Comparison of ENCODE assay signal across 21 mouse cellular contexts in genomic region chr7:114083088-114083487, GRCm38 (mm10). TPM values are rescaled to one million over a fixed set of nuclear protein-coding genes. Genes with fewer than 3 reads are reported as not detected.
DNase-seq lines count a peak whose midpoint lies in the region; ATAC-seq and TF ChIP-seq lines count a peak whose summit lies in the region.
"Had no signal": no experiment of that assay in that cellular context is flagged by ENCODE, and none has a peak within 500 bp of the region (broad histone marks: within the 10 kb centered on the region; RNA-seq: fewer than 3 reads in every experiment).

No protein-coding gene starts in this region.

- 68% methylated on average over 2 of the region's 2 CpGs for WGBS in heart, embryonic 12.5 days
- 63% methylated on average over 2 of the region's 2 CpGs for WGBS in spleen, adult 2 months
- WGBS in embryonic facial prominence, embryonic 14.5 days: 73% methylated on average over 2 of the region's 2 CpGs

- no peaks in the 10 kb centered on the region for H3K9me3 ChIP-seq in heart, embryonic 12.5 days (replicated peaks)
- H3K9me3 ChIP-seq in embryonic facial prominence, embryonic 14.5 days (ENCODE audit: control insufficient read depth, low read length): no peaks in the 10 kb centered on the region
- H3K9me3 ChIP-seq: embryonic facial prominence, embryonic 13.5 days; heart, embryonic 10.5 days; hindbrain, embryonic 12.5 days; hindbrain, embryonic 15.5 days had no signal

- 0 out of 2 replicates have a peak, but pooled peaks cover 8% of the 10 kb centered on the region for H3K36me3 ChIP-seq in heart, embryonic 12.5 days
- no peaks in the 10 kb centered on the region; the same call in 1 of the 2 replicates for H3K36me3 ChIP-seq in spleen, adult 2 months (ENCODE audit: control insufficient read depth, insufficient read depth, low read length)
- H3K36me3 ChIP-seq in embryonic facial prominence, embryonic 14.5 days (ENCODE audit: control insufficient read depth, insufficient read depth, low read length): no peaks in the 10 kb centered on the region
- H3K36me3 ChIP-seq: embryonic facial prominence, embryonic 13.5 days; heart, embryonic 10.5 days; hindbrain, embryonic 12.5 days; hindbrain, embryonic 15.5 days had no signal

- TF ChIP-seq POLR2A in spleen, adult 2 months (IDR thresholded peaks at IDR 0.05; ENCODE audit: low read depth, low read length): no peak

- H3K27me3 ChIP-seq in heart, embryonic 12.5 days (replicated peaks): no peaks in the 10 kb centered on the region
- H3K27me3 ChIP-seq in spleen, adult 2 months (ENCODE audit: control insufficient read depth, insufficient read depth, low read length): no peaks in the 10 kb centered on the region
- no peaks in the 10 kb centered on the region for H3K27me3 ChIP-seq in embryonic facial prominence, embryonic 14.5 days (replicated peaks; ENCODE audit: control insufficient read depth, insufficient read depth, low read length)
- H3K27me3 ChIP-seq: embryonic facial prominence, embryonic 13.5 days; hindbrain, embryonic 12.5 days; hindbrain, embryonic 15.5 days had no signal

- no peak for DNase-seq in heart, adult 9 months (ENCODE audit: low spot score in 2 of 2)
- DNase-seq in spleen, adult 2 months (ENCODE audit: low read depth in 1 of 2, low spot score in 2 of 2): no peak
- DNase-seq in spleen, postnatal 36 days (ENCODE audit: low spot score in 2 of 2): no peak
- DNase-seq in embryonic facial prominence, embryonic 14.5 days (ENCODE audit: low spot score): no peak
- no peak for DNase-seq in cerebellum, adult 11 months
- DNase-seq: adrenal gland, adult 2 months; adrenal gland, postnatal 14 days; cerebellum, adult 18-20 months; cerebellum, adult 9-10 months; cerebellum, postnatal 14 days; forebrain, postnatal 0 days; gastrocnemius, adult 2 months; gastrocnemius, postnatal 14 days; heart, adult 18-20 months had no signal

- no peak overlapping the region for H3K4me3 ChIP-seq in heart, embryonic 12.5 days
- no peak overlapping the region for H3K4me3 ChIP-seq in spleen, adult 2 months (ENCODE audit: extremely low read depth, insufficient read depth, insufficient read length)
- H3K4me3 ChIP-seq in embryonic facial prominence, embryonic 14.5 days (ENCODE audit: low read depth, low read length): no peak overlapping the region
- H3K4me3 ChIP-seq: embryonic facial prominence, embryonic 13.5 days; gastrocnemius, adult 2 months; heart, embryonic 10.5 days; hindbrain, embryonic 12.5 days; hindbrain, embryonic 15.5 days had no signal

- no peak overlapping the region for H3K9ac ChIP-seq in heart, embryonic 12.5 days
- no peak overlapping the region for H3K9ac ChIP-seq in embryonic facial prominence, embryonic 14.5 days (ENCODE audit: low read depth, low read length)
- H3K9ac ChIP-seq: embryonic facial prominence, embryonic 13.5 days; forebrain, postnatal 0 days; hindbrain, embryonic 12.5 days; hindbrain, embryonic 15.5 days had no signal

- no peak for TF ChIP-seq CTCF in spleen, adult 2 months (IDR thresholded peaks at IDR 0.05; ENCODE audit: extremely low read depth, insufficient read depth, insufficient read length, insufficient replicate concordance)

- no peak overlapping the region for H3K27ac ChIP-seq in heart, embryonic 12.5 days (ENCODE audit: poor library complexity, severe bottlenecking)
- H3K27ac ChIP-seq in spleen, adult 2 months (ENCODE audit: insufficient read depth, low read length): peak overlapping the region; percentile 59
- no peak overlapping the region for H3K27ac ChIP-seq in embryonic facial prominence, embryonic 14.5 days (replicated peaks; ENCODE audit: low read depth, low read length)
- H3K27ac ChIP-seq: embryonic facial prominence, embryonic 13.5 days; gastrocnemius, adult 2 months; heart, embryonic 10.5 days; hindbrain, embryonic 12.5 days; hindbrain, embryonic 15.5 days had no signal

- peaks cover 44% of the 10 kb centered on the region for H3K4me1 ChIP-seq in heart, embryonic 12.5 days (replicated peaks)
- H3K4me1 ChIP-seq in spleen, adult 2 months (ENCODE audit: control insufficient read depth, insufficient read depth, insufficient read length): peaks cover 47% of the 10 kb centered on the region
- H3K4me1 ChIP-seq in embryonic facial prominence, embryonic 14.5 days (ENCODE audit: control insufficient read depth, insufficient read depth, low read length): peaks cover 15% of the 10 kb centered on the region

- 0 out of 2 replicates have a peak, but pooled peaks have one; percentile 52 for ATAC-seq in heart, embryonic 12.5 days (ENCODE audit: insufficient number of reproducible peaks, low FRiP score)
- 0 out of 2 replicates have a peak, but pooled peaks have one; percentile 37 for ATAC-seq in embryonic facial prominence, embryonic 14.5 days (ENCODE audit: low read depth)
- ATAC-seq: forebrain, embryonic 14.5 days; forebrain, postnatal 0 days; intestine, postnatal 0 days had no signal

- no peak overlapping the region for H3K4me2 ChIP-seq in heart, embryonic 12.5 days
- H3K4me2 ChIP-seq in embryonic facial prominence, embryonic 14.5 days (ENCODE audit: low read depth, low read length): no peak overlapping the region
- H3K4me2 ChIP-seq: embryonic facial prominence, embryonic 13.5 days; hindbrain, embryonic 12.5 days; hindbrain, embryonic 15.5 days had no signal

RNA-seq across cellular contexts. Expression of gene Rras2, which starts 34.5 kb away (rescaled TPM):
- 61.6 and 65.6 TPM in 2 replicates for polyA plus RNA-seq in heart, embryonic 12.5 days (2016; fragmentation: Nextera tagmentation; extraction: Ambion mirVana)
- 14.4 and 29.0 TPM in 2 replicates for polyA plus RNA-seq in spleen, adult 2 months (2012; rRNA removed)
- 32.3 and 39.0 TPM in 2 replicates for polyA plus RNA-seq in embryonic facial prominence, embryonic 14.5 days (2014; fragmentation: Nextera tagmentation; extraction: Ambion mirVana)
